Mouse (Mus musculus): Measurements from ENCODE around the gene Gmip. TPM values are rescaled to one million over a fixed set of nuclear protein-coding genes. Genes with fewer than 3 reads are reported as not detected.

The Gmip gene
- polyA plus RNA-seq, 1 experiment from 2014 or later, result 8.5 TPM

GRCm38 (mm10) chr8:69805086-69805485, 3.4 kb upstream of the Gmip start:
- H3K9me3 ChIP-seq, result no peaks in the 10 kb centered on the region
- WGBS, result 94% methylated on average over 10 of the region's 10 CpGs
- H3K36me3 ChIP-seq, result peaks cover 78% of the 10 kb centered on the region
- no peak overlapping the region for H3K4me3 ChIP-seq
- no peak overlapping the region for H3K4me2 ChIP-seq
- no peak for ATAC-seq (ENCODE audit: borderline replicate concordance, extremely low read depth, low FRiP score, low TSS enrichment)
- H3K4me1 ChIP-seq, result peaks cover 12% of the 10 kb centered on the region; the same call in 1 of the 2 replicates
- H3K9ac ChIP-seq, result no peak overlapping the region
- H3K27me3 ChIP-seq, result no peaks in the 10 kb centered on the region
- no peak overlapping the region for H3K27ac ChIP-seq

- Histone ChIP-seq H3K4me1 (peaks cover 12% of the 10 kb centered on the region; the same call in 1 of the 2 replicates), H3K9ac (no peak overlapping the region), H3K4me2 (no peak overlapping the region), H3K9me3 (no peaks in the 10 kb centered on the region), H3K36me3 (peaks cover 74% of the 10 kb centered on the region), H3K4me3 (no peak overlapping the region), H3K27me3 (no peaks in the 10 kb centered on the region), H3K27ac (no peak overlapping the region)
- no peak for ATAC-seq (ENCODE audit: borderline replicate concordance, extremely low read depth, low FRiP score, low TSS enrichment)
- WGBS, result 88% methylated on average over 9 of the region's 9 CpGs
Measured at GRCm38 (mm10) chr8:69805491-69805890, 3.0 kb upstream of the Gmip start.

GRCm38 (mm10) chr8:69807236-69807635, 1.2 kb upstream of the Gmip start:
- H3K9ac ChIP-seq, result no peak overlapping the region
- H3K27ac ChIP-seq, result no peak overlapping the region
- no peak overlapping the region for H3K4me3 ChIP-seq
- H3K4me1 ChIP-seq, result peaks cover 12% of the 10 kb centered on the region; the same call in 1 of the 2 replicates
- no peak overlapping the region for H3K4me2 ChIP-seq
- no peaks in the 10 kb centered on the region for H3K27me3 ChIP-seq
- H3K36me3 ChIP-seq, result peaks cover 58% of the 10 kb centered on the region
- no peaks in the 10 kb centered on the region for H3K9me3 ChIP-seq
- ATAC-seq (ENCODE audit: borderline replicate concordance, extremely low read depth, low FRiP score, low TSS enrichment), result no peak
- 91% methylated on average over 5 of the region's 5 CpGs for WGBS

GRCm38 (mm10) chr8:69808864-69809403, 455 bp downstream of the Gmip start:
- H3K4me2 ChIP-seq, result peak overlapping the region; percentile 93
- H3K9ac ChIP-seq, result peak overlapping the region; percentile 45
- H3K4me3 ChIP-seq, result peak overlapping the region; percentile 48
- peaks cover 41% of the 10 kb centered on the region for H3K36me3 ChIP-seq
- no peak overlapping the region for H3K27ac ChIP-seq
- H3K4me1 ChIP-seq, result peaks cover 12% of the 10 kb centered on the region; the same call in 1 of the 2 replicates
- H3K27me3 ChIP-seq, result no peaks in the 10 kb centered on the region
- no peak; the same call in none of the 2 replicates for ATAC-seq (ENCODE audit: borderline replicate concordance, extremely low read depth, low FRiP score, low TSS enrichment)
- H3K9me3 ChIP-seq, result no peaks in the 10 kb centered on the region
- under 1% methylated on average over 23 of the region's 23 CpGs for WGBS

GRCm38 (mm10) chr8:69809820-69810219, 1.3 kb downstream of the Gmip start:
- no peak overlapping the region for H3K4me2 ChIP-seq
- H3K9me3 ChIP-seq, result no peaks in the 10 kb centered on the region
- peaks cover 12% of the 10 kb centered on the region; the same call in 1 of the 2 replicates for H3K4me1 ChIP-seq
- H3K27me3 ChIP-seq, result no peaks in the 10 kb centered on the region
- H3K27ac ChIP-seq, result no peak overlapping the region
- H3K36me3 ChIP-seq, result peaks cover 34% of the 10 kb centered on the region
- no peak overlapping the region for H3K9ac ChIP-seq
- 66% methylated on average over 3 of the region's 3 CpGs for WGBS
- ATAC-seq (ENCODE audit: borderline replicate concordance, extremely low read depth, low FRiP score, low TSS enrichment), result no peak
- H3K4me3 ChIP-seq, result no peak overlapping the region

- ATAC-seq (ENCODE audit: borderline replicate concordance, extremely low read depth, low FRiP score, low TSS enrichment), result no peak
- Histone ChIP-seq H3K4me3 (no peak overlapping the region), H3K27me3 (no peaks in the 10 kb centered on the region), H3K4me2 (no peak overlapping the region), H3K27ac (no peak overlapping the region), H3K9me3 (no peaks in the 10 kb centered on the region), H3K9ac (no peak overlapping the region), H3K36me3 (no peaks in the 10 kb centered on the region), H3K4me1 (no peaks in the 10 kb centered on the region)
- WGBS, result 81% methylated on average over 2 of the region's 2 CpGs
Measured at GRCm38 (mm10) chr8:69814881-69815280, 6.4 kb downstream of the Gmip start.

GRCm38 (mm10) chr8:69815396-69815795, 6.9 kb downstream of the Gmip start:
- WGBS, result 94% methylated on average over 4 of the region's 4 CpGs
- no peaks in the 10 kb centered on the region for H3K36me3 ChIP-seq

GRCm38 (mm10) chr8:69820466-69820865, 12.0 kb downstream of the Gmip start:
- Histone ChIP-seq H3K9me3 (no peaks in the 10 kb centered on the region), H3K4me3 (no peak overlapping the region), H3K36me3 (peaks cover 2% of the 10 kb centered on the region; the same call in 1 of the 2 replicates), H3K27ac (no peak overlapping the region), H3K9ac (no peak overlapping the region), H3K4me1 (peaks cover 12% of the 10 kb centered on the region), H3K27me3 (no peaks in the 10 kb centered on the region), H3K4me2 (no peak overlapping the region)
- WGBS, result 59% methylated on average over 9 of the region's 9 CpGs
- ATAC-seq (ENCODE audit: borderline replicate concordance, extremely low read depth, low FRiP score, low TSS enrichment), result no peak

More at GRCm38 (mm10) chr8:69815396-69815795, 6.9 kb downstream of the Gmip start:
- Histone ChIP-seq H3K27me3 (no peaks in the 10 kb centered on the region), H3K9me3 (no peaks in the 10 kb centered on the region), H3K4me3 (no peak overlapping the region), H3K4me1 (no peaks in the 10 kb centered on the region), H3K4me2 (no peak overlapping the region), H3K27ac (no peak overlapping the region), H3K9ac (no peak overlapping the region)
- no peak for ATAC-seq (ENCODE audit: borderline replicate concordance, extremely low read depth, low FRiP score, low TSS enrichment)

- Histone ChIP-seq H3K9me3 (no peaks in the 10 kb centered on the region), H3K36me3 (peaks cover 2% of the 10 kb centered on the region; the same call in 1 of the 2 replicates), H3K27me3 (no peaks in the 10 kb centered on the region), H3K9ac (peak overlapping the region; percentile 52), H3K4me3 (peak overlapping the region; percentile 58), H3K4me2 (peak overlapping the region; percentile 91), H3K4me1 (peaks cover 12% of the 10 kb centered on the region), H3K27ac (peak overlapping the region; percentile 70; the same call in 1 of the 2 replicates)
- WGBS, result 1% methylated on average over 15 of the region's 22 CpGs
- peak; percentile 13; the same call in 1 of the 2 replicates for ATAC-seq (ENCODE audit: borderline replicate concordance, extremely low read depth, low FRiP score, low TSS enrichment)
Measured at GRCm38 (mm10) chr8:69821971-69822385, 13.5 kb downstream of the Gmip start.

GRCm38 (mm10) chr8:69822386-69823191, 14.1 kb downstream of the Gmip start, which contains the start of gene Lpar2:
TSS of gene Lpar2 (plus strand) at chr8:69822429.
- H3K36me3 ChIP-seq, result peaks cover 2% of the 10 kb centered on the region; the same call in 1 of the 2 replicates
- no peaks in the 10 kb centered on the region for H3K27me3 ChIP-seq
- H3K4me1 ChIP-seq, result peaks cover 12% of the 10 kb centered on the region
- peak within 1 kb of the TSS; percentile 52 for H3K9ac ChIP-seq
- peak within 1 kb of the TSS; percentile 58 for H3K4me3 ChIP-seq
- WGBS, result 3% methylated on average over 32 of the region's 35 CpGs
- H3K4me2 ChIP-seq, result peak within 1 kb of the TSS; percentile 91
- no peaks in the 10 kb centered on the region for H3K9me3 ChIP-seq
- peak; percentile 81 for ATAC-seq (ENCODE audit: borderline replicate concordance, extremely low read depth, low FRiP score, low TSS enrichment)
- H3K27ac ChIP-seq, result peak within 1 kb of the TSS; percentile 70

- Histone ChIP-seq H3K4me2 (no peak overlapping the region), H3K27ac (no peak overlapping the region), H3K4me3 (no peak overlapping the region), H3K9ac (no peak overlapping the region), H3K36me3 (peaks cover 2% of the 10 kb centered on the region; the same call in 1 of the 2 replicates), H3K9me3 (no peaks in the 10 kb centered on the region), H3K4me1 (peaks cover 12% of the 10 kb centered on the region), H3K27me3 (no peaks in the 10 kb centered on the region)
- WGBS, result 88% methylated on average over 12 of the region's 12 CpGs
- no peak for ATAC-seq (ENCODE audit: borderline replicate concordance, extremely low read depth, low FRiP score, low TSS enrichment)
Measured at GRCm38 (mm10) chr8:69826371-69826770, 17.9 kb downstream of the Gmip start.

Data from lung, embryonic 15.5 days (tissue).